Mouse (Mus musculus): ENCODE data around the gene Pgm5. TPM values are rescaled to one million over a fixed set of nuclear protein-coding genes. Genes with fewer than 3 reads are reported as not detected.
"Not testable (repeated sequence)": the region's sequence is repeated elsewhere in the genome, so short reads cannot be mapped to it uniquely, and the experiment has no call there.

Pgm5 gene
- polyA plus RNA-seq, 1 experiment from 2014 or later: 1.8 TPM

DNA sequence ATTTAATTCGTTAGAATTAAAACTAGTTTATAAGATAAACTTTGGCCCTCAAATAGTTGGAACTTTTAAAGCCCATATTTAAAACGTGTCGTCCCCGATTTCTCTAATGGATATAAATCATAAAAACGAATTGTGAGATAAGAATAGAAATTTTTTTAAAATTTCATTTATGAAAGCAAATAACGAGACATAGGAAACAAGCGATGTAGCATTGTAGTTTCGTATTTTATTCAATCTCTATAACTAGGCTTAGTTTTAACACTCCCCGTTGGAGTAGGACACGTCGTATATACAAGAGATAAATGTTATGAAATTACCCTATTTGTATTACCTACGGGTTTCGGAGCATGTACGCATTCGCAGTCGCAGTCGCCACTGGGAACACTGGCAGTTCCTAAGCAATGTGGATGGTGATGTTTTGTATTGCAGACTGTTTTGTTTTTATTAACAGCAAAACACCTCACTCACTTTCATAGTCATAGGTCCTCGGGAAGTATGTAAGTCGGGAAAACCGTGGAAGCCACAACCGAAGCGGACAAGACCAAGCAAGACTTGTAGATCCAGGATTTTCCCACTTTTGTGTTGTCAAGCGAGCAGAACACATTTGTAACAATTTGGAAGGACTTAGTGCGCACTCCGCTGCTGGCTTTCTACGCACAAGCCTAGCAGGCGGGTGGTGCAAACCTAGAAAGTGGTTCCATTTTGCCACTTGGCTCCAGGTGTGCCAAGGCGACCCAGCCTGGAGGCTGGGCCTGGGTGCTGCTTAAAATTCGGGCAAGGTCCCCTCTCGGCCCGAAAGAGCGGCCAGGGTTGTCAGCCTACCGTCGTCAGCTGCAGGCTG, 37.3 kb upstream of the Pgm5 start:
- no peak for ATAC-seq (ENCODE audit: low FRiP score, low TSS enrichment)
- Histone ChIP-seq H3K27ac (ENCODE audit: low read depth, low read length) (no peak overlapping the region), H3K9ac (ENCODE audit: low read depth, low read length) (no peak overlapping the region), H3K4me1 (ENCODE audit: control insufficient read depth, insufficient read depth, low read length) (peaks cover 16% of the 10 kb centered on the region; the same call in 1 of the 2 replicates), H3K27me3 (ENCODE audit: control insufficient read depth, insufficient read depth, low read length) (peaks cover 78% of the 10 kb centered on the region), H3K4me2 (replicated peaks; ENCODE audit: low read depth, low read length) (peak overlapping the region; percentile 60), H3K4me3 (ENCODE audit: low read length) (peak overlapping the region; percentile 42; the same call in 1 of the 2 replicates), H3K36me3 (ENCODE audit: control insufficient read depth, insufficient read depth, low read length) (no peaks in the 10 kb centered on the region), H3K9me3 (ENCODE audit: control insufficient read depth, low read length) (no peaks in the 10 kb centered on the region)
- 3% methylated on average over 34 of the region's 34 CpGs for WGBS

GRCm38 (mm10) chr19:24897896-24898736, 36.5 kb upstream of the Pgm5 start:
- Histone ChIP-seq H3K4me3 (ENCODE audit: low read length) (peak overlapping the region; percentile 25; the same call in 1 of the 2 replicates), H3K9me3 (ENCODE audit: control insufficient read depth, low read length) (no peaks in the 10 kb centered on the region), H3K4me2 (replicated peaks; ENCODE audit: low read depth, low read length) (no peak overlapping the region), H3K9ac (ENCODE audit: low read depth, low read length) (no peak overlapping the region), H3K4me1 (ENCODE audit: control insufficient read depth, insufficient read depth, low read length) (peaks cover 16% of the 10 kb centered on the region; the same call in 1 of the 2 replicates), H3K27me3 (ENCODE audit: control insufficient read depth, insufficient read depth, low read length) (peaks cover 70% of the 10 kb centered on the region), H3K36me3 (ENCODE audit: control insufficient read depth, insufficient read depth, low read length) (no peaks in the 10 kb centered on the region), H3K27ac (ENCODE audit: low read depth, low read length) (no peak overlapping the region)
- ATAC-seq (ENCODE audit: low FRiP score, low TSS enrichment): no peak
- 1% methylated on average over 20 of the region's 20 CpGs for WGBS

DNA sequence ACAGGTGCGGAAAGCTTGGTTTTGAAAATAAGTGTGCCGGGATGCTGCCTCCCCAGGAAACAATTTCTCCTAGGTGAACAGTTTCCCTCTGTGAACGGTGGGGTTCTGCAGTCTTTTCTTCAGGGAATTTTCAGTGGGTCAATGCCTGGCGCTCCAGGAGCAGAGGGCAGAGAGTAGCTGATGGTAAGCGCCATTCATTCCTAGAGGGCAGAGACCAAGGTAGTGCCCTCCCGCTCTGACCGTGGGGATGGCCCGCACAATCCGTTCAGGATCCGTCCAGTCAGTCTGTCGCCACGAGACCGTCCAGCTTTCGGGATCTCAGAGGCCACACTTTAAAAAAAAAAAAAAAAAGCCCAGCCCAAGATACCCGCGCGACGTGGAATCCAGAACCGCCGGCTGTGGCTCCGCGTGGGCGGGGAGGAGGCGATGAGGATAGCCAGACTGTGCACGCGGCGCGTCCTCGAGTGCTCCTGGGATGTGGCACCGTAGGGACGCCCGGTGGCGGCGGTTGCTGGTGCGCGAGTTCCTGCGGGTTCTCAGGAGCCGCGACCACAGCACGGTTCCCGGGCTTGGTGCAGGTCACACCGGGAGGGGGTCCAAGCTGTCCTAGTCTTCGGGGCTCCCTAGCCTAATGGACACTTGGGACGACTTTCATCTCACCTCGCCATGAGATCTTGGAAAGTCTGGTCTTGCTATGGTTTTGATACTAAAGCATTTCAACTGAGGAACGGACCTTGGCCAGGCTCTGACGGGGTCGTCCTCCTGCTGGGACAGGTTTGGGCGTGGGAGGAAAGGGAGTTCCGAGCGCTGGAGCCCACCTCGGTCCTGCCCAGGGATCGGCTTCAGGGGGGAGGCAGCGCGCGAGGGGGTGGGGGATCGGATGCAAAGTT, 35.6 kb upstream of the Pgm5 start:
- no peaks in the 10 kb centered on the region for H3K9me3 ChIP-seq (ENCODE audit: control insufficient read depth, low read length)
- peak overlapping the region; percentile 27 for H3K4me2 ChIP-seq (replicated peaks; ENCODE audit: low read depth, low read length)
- ATAC-seq (ENCODE audit: low FRiP score, low TSS enrichment): no peak

DNA sequence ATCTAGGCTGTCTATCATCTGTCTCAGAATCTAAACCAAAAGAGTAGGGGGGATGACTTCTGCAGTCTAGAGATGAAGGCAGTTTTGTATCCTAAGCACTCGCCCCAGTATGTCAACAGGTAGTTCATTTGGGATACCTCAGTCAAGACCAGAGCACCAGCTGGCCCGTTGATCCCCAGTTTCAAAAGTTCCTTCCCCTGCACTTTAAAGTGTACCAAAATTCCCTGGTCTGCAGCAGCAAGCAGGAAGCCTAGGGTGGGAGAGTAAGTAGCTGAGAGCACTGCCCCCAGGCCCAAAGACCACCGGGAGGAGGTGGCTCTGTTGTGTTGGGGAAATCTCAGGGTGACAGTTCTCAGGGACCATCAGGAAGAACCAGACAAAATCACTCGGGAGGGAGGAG, 34.9 kb upstream of the Pgm5 start:
- Histone ChIP-seq H3K9ac (ENCODE audit: low read depth, low read length) (no peak overlapping the region), H3K27me3 (ENCODE audit: control insufficient read depth, insufficient read depth, low read length) (peaks cover 54% of the 10 kb centered on the region), H3K9me3 (ENCODE audit: control insufficient read depth, low read length) (no peaks in the 10 kb centered on the region), H3K36me3 (ENCODE audit: control insufficient read depth, insufficient read depth, low read length) (no peaks in the 10 kb centered on the region), H3K4me2 (replicated peaks; ENCODE audit: low read depth, low read length) (no peak overlapping the region), H3K4me1 (ENCODE audit: control insufficient read depth, insufficient read depth, low read length) (peaks cover 16% of the 10 kb centered on the region; the same call in 1 of the 2 replicates), H3K4me3 (ENCODE audit: low read length) (no peak overlapping the region), H3K27ac (ENCODE audit: low read depth, low read length) (no peak overlapping the region)
- WGBS: 18% methylated on average over 4 of the region's 4 CpGs
- no peak for ATAC-seq (ENCODE audit: low FRiP score, low TSS enrichment)

More for the DNA sequence above, 35.6 kb upstream of the Pgm5 start:
- peaks cover 16% of the 10 kb centered on the region; the same call in 1 of the 2 replicates for H3K4me1 ChIP-seq (ENCODE audit: control insufficient read depth, insufficient read depth, low read length)
- 2% methylated on average over 54 of the region's 57 CpGs for WGBS
- no peak overlapping the region for H3K9ac ChIP-seq (ENCODE audit: low read depth, low read length)
- H3K36me3 ChIP-seq (ENCODE audit: control insufficient read depth, insufficient read depth, low read length): no peaks in the 10 kb centered on the region
- peak overlapping the region; percentile 25 for H3K4me3 ChIP-seq (ENCODE audit: low read length)
- H3K27me3 ChIP-seq (ENCODE audit: control insufficient read depth, insufficient read depth, low read length): peaks cover 61% of the 10 kb centered on the region
- H3K27ac ChIP-seq (ENCODE audit: low read depth, low read length): no peak overlapping the region

- H3K27me3 ChIP-seq (ENCODE audit: control insufficient read depth, insufficient read depth, low read length): no peaks in the 10 kb centered on the region
- no peaks in the 10 kb centered on the region for H3K4me1 ChIP-seq (ENCODE audit: control insufficient read depth, insufficient read depth, low read length)
- H3K4me3 ChIP-seq (ENCODE audit: low read length): no peak overlapping the region
- H3K9ac ChIP-seq (ENCODE audit: low read depth, low read length): no peak overlapping the region
- H3K36me3 ChIP-seq (ENCODE audit: control insufficient read depth, insufficient read depth, low read length): no peaks in the 10 kb centered on the region
- H3K9me3 ChIP-seq (ENCODE audit: control insufficient read depth, low read length): no peaks in the 10 kb centered on the region
- 81% methylated on average over 3 of the region's 3 CpGs for WGBS
- H3K27ac ChIP-seq (ENCODE audit: low read depth, low read length): no peak overlapping the region
- no peak for ATAC-seq (ENCODE audit: low FRiP score, low TSS enrichment)
- H3K4me2 ChIP-seq (replicated peaks; ENCODE audit: low read depth, low read length): no peak overlapping the region
These were observed 25.2 kb upstream of the Pgm5 start for GRCm38 (mm10) chr19:24886888-24887287.

DNA sequence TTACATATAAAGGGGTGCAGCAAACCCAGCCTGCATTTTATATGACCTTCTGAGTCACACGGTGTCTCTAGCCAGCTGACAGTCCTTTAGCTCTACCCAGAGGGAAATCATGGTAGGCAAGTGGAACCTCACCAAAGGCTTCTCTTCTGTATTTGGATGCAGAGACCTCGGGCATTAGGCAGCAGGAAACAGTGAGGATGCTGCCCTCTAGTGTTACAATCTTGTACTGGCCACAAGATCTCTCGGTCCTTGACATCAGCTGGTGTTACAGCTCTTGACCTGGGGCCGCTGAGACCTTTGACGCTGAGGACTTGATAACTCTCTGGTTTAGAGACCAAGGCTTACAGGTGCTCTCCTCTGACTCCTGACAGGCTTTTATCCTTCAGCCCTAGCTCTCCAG, 23.8 kb upstream of the Pgm5 start:
- Histone ChIP-seq H3K9me3 (ENCODE audit: control insufficient read depth, low read length) (no peaks in the 10 kb centered on the region), H3K9ac (ENCODE audit: low read depth, low read length) (no peak overlapping the region), H3K36me3 (ENCODE audit: control insufficient read depth, insufficient read depth, low read length) (no peaks in the 10 kb centered on the region), H3K4me3 (ENCODE audit: low read length) (no peak overlapping the region), H3K27ac (ENCODE audit: low read depth, low read length) (no peak overlapping the region), H3K27me3 (ENCODE audit: control insufficient read depth, insufficient read depth, low read length) (no peaks in the 10 kb centered on the region), H3K4me1 (ENCODE audit: control insufficient read depth, insufficient read depth, low read length) (no peaks in the 10 kb centered on the region), H3K4me2 (replicated peaks; ENCODE audit: low read depth, low read length) (no peak overlapping the region)
- WGBS: 15% methylated on average over 5 of the region's 5 CpGs
- peak; percentile 44; the same call in 1 of the 2 replicates for ATAC-seq (ENCODE audit: low FRiP score, low TSS enrichment)

DNA sequence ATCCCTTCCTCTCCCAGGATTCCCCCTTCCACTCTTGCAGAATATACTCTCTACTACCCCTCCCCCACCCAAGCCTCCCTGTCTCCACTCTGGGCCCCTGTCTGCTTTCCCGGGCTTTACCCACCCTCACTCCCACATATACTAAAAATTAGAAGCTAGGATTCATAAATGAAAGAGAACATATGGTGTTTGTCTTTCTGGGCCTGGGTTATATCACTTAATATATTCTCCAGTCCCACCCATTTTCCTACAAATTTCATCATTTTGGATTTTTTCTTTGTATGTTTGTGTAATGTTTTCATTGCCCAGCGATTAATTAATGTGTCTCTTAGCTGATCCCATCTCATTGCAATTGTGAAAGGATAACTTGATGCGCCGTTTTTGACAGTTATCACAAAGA, 19.6 kb upstream of the Pgm5 start:
- no peak for ATAC-seq (ENCODE audit: low FRiP score, low TSS enrichment)
- 61% methylated on average over 4 of the region's 4 CpGs for WGBS
- Histone ChIP-seq H3K27ac (ENCODE audit: low read depth, low read length) (no peak overlapping the region), H3K4me2 (replicated peaks; ENCODE audit: low read depth, low read length) (no peak overlapping the region), H3K4me1 (ENCODE audit: control insufficient read depth, insufficient read depth, low read length) (no peaks in the 10 kb centered on the region), H3K4me3 (ENCODE audit: low read length) (no peak overlapping the region), H3K9ac (ENCODE audit: low read depth, low read length) (no peak overlapping the region), H3K36me3 (ENCODE audit: control insufficient read depth, insufficient read depth, low read length) (no peaks in the 10 kb centered on the region), H3K27me3 (ENCODE audit: control insufficient read depth, insufficient read depth, low read length) (no peaks in the 10 kb centered on the region), H3K9me3 (ENCODE audit: control insufficient read depth, low read length) (no peaks in the 10 kb centered on the region)

GRCm38 (mm10) chr19:24875129-24875870, 13.6 kb upstream of the Pgm5 start, which contains the start of gene Gm10053:
Gene Gm10053, plus strand, starts transcription at chr19:24875686.
- H3K36me3 ChIP-seq (ENCODE audit: control insufficient read depth, insufficient read depth, low read length); ATAC-seq (ENCODE audit: low FRiP score, low TSS enrichment); H3K27ac ChIP-seq (ENCODE audit: low read depth, low read length); H3K9ac ChIP-seq (ENCODE audit: low read depth, low read length); H3K4me2 ChIP-seq (replicated peaks; ENCODE audit: low read depth, low read length); H3K4me3 ChIP-seq (ENCODE audit: low read length); H3K27me3 ChIP-seq (ENCODE audit: control insufficient read depth, insufficient read depth, low read length); H3K4me1 ChIP-seq (ENCODE audit: control insufficient read depth, insufficient read depth, low read length); H3K9me3 ChIP-seq (ENCODE audit: control insufficient read depth, low read length): not testable (repeated sequence)
- WGBS: 77% methylated on average over 23 of the region's 26 CpGs
